Mouse (Mus musculus) urinary bladder, adult 2 months (tissue): ENCODE data around the gene Zfp618. TPM values are rescaled to one million over a fixed set of nuclear protein-coding genes. Genes with fewer than 3 reads are reported as not detected.

Experiments used
- DNase-seq: peaks from one replicate; pipeline ENCODE4 v3.0.0; 2022; ENCODE audit warnings: low spot score
- polyA plus RNA-seq: library from polyadenylated mRNA; depleted of rRNA; stranded (reverse); fragments of >200 nt; gene quantifications from 2 replicates; pipeline ENCODE4 v1.2.3, GENCODE M21; 2012; rRNA removed

Zfp618 gene
- polyA plus RNA-seq, 1 experiment = 3.0 TPM

DNA sequence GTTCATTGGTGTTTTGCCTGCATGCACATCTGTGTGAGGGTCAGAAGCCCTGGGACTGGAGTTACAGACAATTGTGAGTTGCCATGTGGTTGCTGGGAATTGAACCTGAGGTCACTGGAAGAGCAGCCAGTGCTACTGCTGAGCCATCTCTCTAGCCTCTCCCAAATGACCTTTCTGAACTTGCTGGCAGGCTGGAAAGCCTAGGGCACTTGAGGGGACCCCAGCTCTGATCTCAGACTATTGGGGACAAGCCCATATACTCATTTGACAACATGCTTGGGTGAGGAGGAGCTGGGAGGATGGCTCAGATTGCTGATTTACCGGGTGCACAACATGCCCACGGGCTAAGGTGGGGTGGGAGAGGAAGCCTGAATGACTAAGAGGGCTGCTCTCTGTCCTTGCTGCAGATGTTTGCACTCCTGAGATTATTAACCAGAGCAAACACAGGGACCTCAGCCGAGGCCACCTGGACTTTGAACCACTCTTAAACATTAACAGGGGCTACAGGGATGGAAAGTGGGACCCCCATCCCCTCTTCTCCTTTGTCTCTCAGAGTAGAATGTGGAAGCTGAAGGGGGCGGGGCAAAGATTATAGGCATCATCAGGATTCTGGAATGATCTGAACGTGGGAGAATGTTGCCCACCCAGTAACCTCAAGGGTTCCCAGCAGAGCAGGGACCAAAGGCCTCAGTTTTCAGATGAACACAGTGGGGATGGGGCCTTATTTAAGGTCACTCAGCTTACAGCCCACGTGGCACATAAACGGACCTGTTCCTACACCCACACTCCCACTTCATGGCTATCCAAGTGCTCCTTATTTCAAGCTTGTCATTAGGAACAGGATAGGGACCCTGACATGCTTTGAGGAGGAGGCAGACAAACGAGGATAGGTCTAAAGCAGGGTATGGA is 191.6 kb downstream of the Zfp618 start:
- DNase-seq = no peak

DNA sequence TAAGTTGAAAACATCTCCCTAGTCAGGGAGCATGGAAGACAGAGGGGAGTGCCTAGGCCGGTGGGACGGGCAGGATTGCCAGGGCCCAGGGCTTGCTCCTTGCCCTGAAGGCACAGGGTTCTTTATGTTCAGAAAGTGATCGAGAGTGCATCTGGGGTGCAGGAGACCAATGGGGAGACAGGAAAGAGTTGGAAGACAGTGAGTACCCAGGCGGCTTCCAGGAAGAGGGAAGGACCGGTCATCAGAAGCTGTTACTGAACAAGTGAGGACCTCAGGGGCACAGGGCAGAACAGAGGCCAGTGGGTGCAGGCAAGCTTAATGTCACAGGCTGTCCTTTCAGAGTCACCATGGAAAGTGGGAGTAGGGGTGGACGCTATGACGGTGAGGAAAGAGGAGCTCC is 192.8 kb downstream of the Zfp618 start:
- no peak for DNase-seq

DNA sequence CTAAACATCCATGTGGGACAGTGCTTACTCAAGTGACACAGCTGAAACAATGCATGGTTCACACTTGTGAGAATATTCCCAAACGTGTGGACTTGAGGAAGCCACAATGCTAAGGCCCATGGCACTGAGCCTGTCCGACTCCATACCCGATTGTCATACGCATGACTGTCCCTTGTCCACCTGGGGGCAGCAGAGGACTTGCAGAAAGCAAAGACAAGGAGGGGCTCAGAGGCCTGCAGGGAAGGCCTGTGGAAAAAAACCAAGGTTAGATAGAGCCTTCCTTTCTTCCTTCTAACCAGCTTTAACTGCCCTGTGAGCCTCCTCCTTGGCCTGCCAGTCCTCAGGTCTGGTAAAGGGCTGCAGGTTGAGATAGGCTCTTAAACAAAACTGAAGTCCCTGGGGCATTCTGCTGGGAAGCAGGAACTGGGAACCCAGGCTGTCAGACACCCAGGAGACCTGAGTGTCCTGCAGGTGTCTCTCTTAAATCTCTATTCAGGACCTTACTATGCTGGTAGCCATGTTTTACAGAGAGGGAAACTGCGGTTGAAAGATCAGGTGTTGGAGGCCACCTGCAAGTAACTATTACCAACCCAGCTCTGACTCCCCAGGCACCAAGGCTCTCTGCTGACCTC is 193.7 kb downstream of the Zfp618 start:
- peak; percentile 51 for DNase-seq

DNA sequence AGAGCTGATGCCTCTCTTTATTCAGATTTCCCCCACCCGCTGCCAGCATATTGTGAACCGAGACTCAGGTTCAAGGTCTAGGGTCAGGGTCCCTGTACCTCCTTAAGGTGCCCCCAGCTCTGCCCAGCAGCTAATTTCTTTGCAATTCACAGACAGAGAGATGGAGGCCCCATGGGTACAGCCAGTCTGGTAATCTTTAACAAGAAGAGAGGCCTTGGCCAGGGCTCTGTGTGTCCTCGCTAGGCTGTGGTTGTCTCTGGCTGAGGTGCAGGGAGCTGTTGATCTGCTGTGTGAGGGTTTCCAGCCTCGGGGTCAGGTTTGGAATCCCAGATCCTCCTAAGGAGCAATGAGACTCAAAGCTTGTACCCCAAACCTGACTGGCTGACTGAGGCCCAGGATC is 200.3 kb downstream of the Zfp618 start:
- no peak for DNase-seq

DNA sequence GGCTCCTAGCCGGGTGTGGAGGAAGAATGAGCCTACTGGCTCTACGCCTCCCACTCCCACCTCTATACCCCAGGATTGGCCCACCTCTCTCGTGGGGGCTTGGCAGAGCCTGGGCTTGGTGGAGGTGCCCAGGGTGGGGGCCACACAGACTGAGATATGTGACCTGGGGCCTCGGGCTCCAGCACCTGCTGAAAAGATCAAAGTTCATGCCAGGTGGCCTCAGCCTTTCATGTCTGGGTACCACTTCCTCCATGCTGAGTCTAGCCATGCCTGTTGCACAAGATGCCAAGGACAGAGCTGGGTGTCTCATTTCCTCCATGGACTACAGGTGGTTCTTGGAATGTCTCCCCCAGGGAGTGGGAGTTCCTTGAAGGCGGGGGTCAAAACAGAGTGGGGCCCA is 200.9 kb downstream of the Zfp618 start:
- no peak for DNase-seq

DNA sequence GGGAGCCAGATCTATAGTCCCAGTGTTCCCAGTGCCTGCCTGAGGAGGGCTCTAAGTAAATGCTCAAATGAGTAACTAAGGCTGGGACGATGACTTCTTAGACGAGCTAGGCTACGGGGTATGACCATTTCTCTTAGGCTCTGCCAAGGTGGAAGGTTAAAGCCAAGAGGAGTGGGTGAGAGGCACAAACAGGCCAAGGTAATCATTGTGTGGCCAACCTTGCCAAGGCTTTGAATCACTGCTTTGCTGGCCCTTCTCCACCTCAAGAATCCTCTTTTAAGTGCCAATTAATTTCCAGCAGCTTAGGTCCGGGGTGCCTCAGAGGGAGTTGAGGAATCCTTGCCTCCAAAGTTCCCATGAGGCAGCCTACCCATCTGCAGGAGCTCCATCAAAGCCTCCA is 204.7 kb downstream of the Zfp618 start:
- DNase-seq = no peak

DNA sequence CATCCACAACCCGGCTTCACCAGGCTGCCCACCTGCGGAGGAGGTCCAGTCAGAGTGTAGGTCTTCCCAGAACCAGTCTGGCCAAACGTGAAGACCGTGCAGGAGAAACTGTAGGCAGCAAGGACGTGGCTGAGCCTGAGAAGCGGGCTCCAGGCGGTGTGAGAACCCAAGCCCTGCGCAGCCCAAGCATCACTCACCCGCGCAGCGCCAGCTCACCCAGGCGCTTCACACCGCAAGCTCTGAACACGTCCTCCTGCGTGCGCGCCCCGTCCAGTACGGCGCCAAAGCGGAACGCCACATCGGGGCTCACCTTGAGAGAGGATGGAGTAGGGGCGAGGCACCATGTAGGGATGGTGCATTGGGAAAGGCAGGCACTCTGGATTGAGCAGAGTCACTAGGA is 205.7 kb downstream of the Zfp618 start:
- no peak for DNase-seq

DNA sequence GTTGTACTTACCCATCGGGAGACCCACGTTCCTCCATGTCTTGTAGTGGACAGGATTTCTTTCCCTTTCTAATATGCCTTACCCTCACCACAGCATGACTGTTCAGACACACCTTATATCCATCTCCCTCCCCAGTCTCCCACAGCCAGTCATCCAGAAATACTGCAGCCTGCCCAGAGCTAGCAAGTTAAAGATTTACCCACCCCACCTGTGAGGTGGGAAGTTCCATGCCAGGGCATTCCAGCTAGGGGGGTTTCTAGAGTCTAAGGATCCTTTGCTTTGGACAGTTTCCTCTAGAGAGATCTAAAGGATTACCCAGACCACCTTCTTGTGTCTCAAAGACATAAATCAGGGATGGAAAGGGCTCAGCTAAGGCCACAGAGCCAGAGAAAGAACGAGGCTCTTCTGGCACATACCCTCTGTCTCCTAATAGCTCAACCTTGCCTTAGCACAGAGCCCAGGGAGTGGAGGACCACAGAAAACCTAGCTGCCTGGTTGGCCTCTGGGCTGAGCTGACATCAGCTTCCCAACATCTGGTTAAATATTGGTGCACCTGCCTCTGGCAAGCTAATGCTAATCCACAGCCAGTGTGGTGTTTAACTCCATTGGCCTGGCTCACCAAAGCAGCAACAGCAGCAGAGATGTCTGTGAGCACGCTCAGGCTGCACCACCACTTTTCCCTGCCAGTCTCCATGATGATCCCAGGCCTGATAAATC is 206.8 kb downstream of the Zfp618 start, which contains the start of gene Kif12:
Gene Kif12 (minus strand): TSS at position 163 of the 717 bp plus-strand sequence.
- no peak for DNase-seq

DNA sequence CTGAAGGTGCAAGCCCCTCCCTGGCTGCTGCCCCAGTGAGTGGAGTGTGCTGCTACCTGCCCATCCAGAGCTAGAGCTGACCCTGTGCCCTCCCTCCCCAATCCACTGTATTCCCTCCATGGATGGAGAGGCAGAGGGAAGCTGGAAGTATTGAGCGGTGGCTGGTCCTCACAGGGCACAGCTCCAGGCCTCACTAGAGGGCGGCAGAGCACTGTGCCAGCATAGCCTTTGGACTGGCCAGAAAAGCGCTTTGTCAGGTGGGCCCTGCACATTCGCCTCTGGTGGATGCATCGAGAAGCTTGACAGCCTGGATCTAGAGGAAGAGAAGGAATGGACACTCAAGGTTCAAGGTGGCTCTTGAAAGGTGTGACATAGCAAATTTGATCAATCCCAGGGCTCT is 216.2 kb downstream of the Zfp618 start:
- DNase-seq = no peak

DNA sequence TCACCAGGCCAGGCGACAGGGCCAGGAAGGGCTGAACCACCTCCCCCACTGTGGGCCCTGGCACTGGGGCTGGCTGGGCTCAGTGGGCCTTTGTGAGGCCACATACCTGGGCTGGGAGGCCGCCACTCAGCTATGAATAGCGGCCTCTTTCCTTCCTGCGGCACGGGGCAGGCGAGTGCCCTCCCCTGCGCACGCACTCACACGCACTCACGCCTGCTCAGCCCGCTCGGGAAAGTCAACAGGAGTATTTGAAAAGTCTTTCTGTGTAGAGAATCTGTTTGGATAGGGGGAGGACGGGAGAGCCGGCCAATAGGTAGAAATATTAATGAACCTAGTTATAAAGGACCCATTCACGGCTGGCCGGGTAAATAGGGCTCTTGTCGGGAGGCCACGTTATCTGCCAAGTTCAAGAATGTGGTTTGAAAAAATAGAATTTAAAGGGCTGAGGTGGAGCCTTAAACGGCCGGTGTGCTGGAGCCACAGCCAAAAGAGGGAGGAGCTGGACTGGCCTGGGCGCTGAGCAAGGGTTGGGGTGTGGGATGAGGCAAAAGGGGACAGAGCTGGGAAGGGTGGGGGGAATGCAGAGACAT is 221.0 kb downstream of the Zfp618 start:
- no peak for DNase-seq

Other genes starting within 250 kb of the Zfp618 start
- 0.80 and 2.7 TPM in 2 replicates for gene Ambp, start 189.2 kb downstream of the Zfp618 start, polyA plus RNA-seq
- gene Kif12, start 206.6 kb downstream of the Zfp618 start, polyA plus RNA-seq = not detected in 2 replicates
- gene Col27a1, start 248.4 kb downstream of the Zfp618 start, polyA plus RNA-seq = 12.3 and 13.3 TPM in 2 replicates